Mouse (Mus musculus): ENCODE measurements around the gene Fam49a.

DNA sequence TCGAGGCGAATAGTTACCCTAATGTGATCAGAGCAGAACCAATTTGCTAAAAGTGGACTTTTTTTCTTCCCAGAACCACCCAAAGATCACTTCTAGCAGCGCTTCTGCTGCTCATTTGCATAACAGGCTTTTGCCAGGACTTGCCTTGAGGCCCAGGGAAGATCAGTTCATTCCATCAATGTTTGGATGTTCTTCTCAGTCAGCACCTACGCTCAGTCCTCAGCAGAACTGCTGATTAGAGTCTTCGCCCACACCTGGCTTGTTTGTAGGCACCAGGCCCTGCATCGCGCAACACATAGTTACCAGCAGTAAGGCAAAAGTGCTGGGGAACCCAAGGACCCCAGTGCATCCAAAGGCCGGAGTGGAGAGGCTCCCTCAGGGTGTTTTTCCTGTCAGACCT is 45.3 kb downstream of the Fam49a start:
- TF ChIP-seq CTCF (IDR thresholded peaks at IDR 0.05; ENCODE audit: extremely low read depth, insufficient read depth, insufficient read length, insufficient replicate concordance) (no peak), POLR2A (IDR thresholded peaks at IDR 0.05; ENCODE audit: low read depth, low read length) (no peak)
